ENCODE assay signal across 20 mouse cellular contexts in the genomic region with DNA sequence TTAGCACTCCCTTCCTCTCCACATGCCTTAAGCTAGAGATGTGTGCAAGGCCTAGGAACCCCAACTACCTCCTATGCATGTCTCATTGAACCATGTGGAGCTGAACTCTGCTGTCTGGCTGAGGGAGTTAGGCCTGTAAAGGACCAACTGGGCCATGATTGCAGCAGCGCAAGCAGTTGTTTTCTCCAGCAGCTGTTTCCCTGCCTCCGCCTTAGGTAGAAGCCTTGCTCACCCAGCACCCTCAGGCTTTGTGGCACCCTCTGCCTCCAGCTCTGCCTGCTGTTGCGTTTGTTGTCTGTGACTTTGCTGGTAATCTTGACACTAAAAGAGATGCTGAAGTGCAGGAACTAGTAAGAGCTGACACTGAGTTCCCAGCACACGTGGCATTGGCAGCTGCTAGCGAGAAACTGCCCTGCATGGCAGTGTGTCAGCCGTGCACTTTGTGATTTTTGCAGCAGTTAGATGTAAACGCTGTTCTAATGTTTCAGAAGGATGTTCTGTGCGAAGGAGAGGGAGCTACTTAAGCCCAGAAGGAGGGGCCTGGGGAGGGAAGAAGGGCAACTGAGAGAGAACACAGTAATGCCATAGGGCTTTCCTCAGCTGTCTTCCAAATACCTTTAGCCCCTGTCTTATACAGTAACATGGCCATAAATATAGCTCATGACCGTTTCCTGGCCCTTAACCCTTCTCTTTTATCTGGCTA. TPM values are rescaled to one million over a fixed set of nuclear protein-coding genes. Genes with fewer than 3 reads are reported as not detected.
A peak's percentile ranks its signal among the peaks of the same experiment; 100 is the strongest.
DNase-seq lines count a peak whose midpoint lies in the region; ATAC-seq and TF ChIP-seq lines count a peak whose summit lies in the region.
"Had no signal": no experiment of that assay in that cellular context is flagged by ENCODE, and none has a peak within 500 bp of the region (broad histone marks: within the 10 kb centered on the region; RNA-seq: fewer than 3 reads in every experiment).

No protein-coding gene starts in this region.

- H3K9me3 ChIP-seq in heart, embryonic 11.5 days (replicated peaks; ENCODE audit: control insufficient read depth, low read length): no peaks in the 10 kb centered on the region
- H3K9me3 ChIP-seq in kidney, embryonic 15.5 days (replicated peaks): no peaks in the 10 kb centered on the region
- no peaks in the 10 kb centered on the region for H3K9me3 ChIP-seq in limb, embryonic 14.5 days (ENCODE audit: control insufficient read depth, low read length)
- H3K9me3 ChIP-seq: megakaryocyte, embryonic 14.5 days had no signal

- no peak overlapping the region for H3K4me2 ChIP-seq in heart, embryonic 11.5 days
- no peak overlapping the region for H3K4me2 ChIP-seq in kidney, embryonic 15.5 days
- H3K4me2 ChIP-seq in limb, embryonic 14.5 days (replicated peaks; ENCODE audit: low read depth, low read length, severe bottlenecking): no peak overlapping the region; the same call in 1 of the 2 replicates

- no peak for DNase-seq in heart, adult 9 months (ENCODE audit: low spot score in 2 of 2)
- DNase-seq in kidney, postnatal 36 days: no peak
- DNase-seq in limb, embryonic 14.5 days (ENCODE audit: low spot score): peak; percentile 21
- no peak for DNase-seq in adrenal gland, postnatal 14 days
- DNase-seq in thymus, postnatal 36 days: no peak
- DNase-seq: adrenal gland, postnatal 25 days; B cell, adult 2 months; cerebellum, adult 2 months; gastrocnemius, postnatal 36 days; heart, postnatal 36 days; kidney, adult 9 months; right cerebral cortex, adult 18-20 months; spleen, adult 18-20 months; thymus, postnatal 14 days had no signal

- no peak for TF ChIP-seq CTCF in embryonic fibroblast, embryonic 13.5 days (IDR thresholded peaks at IDR 0.05; ENCODE audit: borderline replicate concordance, insufficient read depth, low read length)

- TF ChIP-seq POLR2A in embryonic fibroblast, embryonic 13.5 days (IDR thresholded peaks at IDR 0.05; ENCODE audit: low read depth, low read length): no peak
- TF ChIP-seq POLR2A in limb, embryonic 14.5 days (IDR thresholded peaks at IDR 0.05; ENCODE audit: borderline replicate concordance, extremely low read depth, insufficient read depth, insufficient read length): no peak

- H3K36me3 ChIP-seq in heart, embryonic 11.5 days (ENCODE audit: control insufficient read depth, insufficient read depth, low read length): no peaks in the 10 kb centered on the region
- H3K36me3 ChIP-seq in kidney, embryonic 15.5 days: no peaks in the 10 kb centered on the region
- no peaks in the 10 kb centered on the region for H3K36me3 ChIP-seq in limb, embryonic 14.5 days (ENCODE audit: control insufficient read depth, insufficient read depth, low read length)

- no peaks in the 10 kb centered on the region for H3K27me3 ChIP-seq in heart, embryonic 11.5 days (ENCODE audit: control insufficient read depth, insufficient read depth, low read length)
- no peaks in the 10 kb centered on the region for H3K27me3 ChIP-seq in kidney, embryonic 15.5 days
- H3K27me3 ChIP-seq in limb, embryonic 14.5 days (ENCODE audit: control insufficient read depth, insufficient read depth, low read length): no peaks in the 10 kb centered on the region
- H3K27me3 ChIP-seq: megakaryocyte, embryonic 14.5 days had no signal

- H3K4me3 ChIP-seq in heart, embryonic 11.5 days (ENCODE audit: low read depth, low read length): no peak overlapping the region
- H3K4me3 ChIP-seq in kidney, embryonic 15.5 days (replicated peaks): no peak overlapping the region
- no peak overlapping the region for H3K4me3 ChIP-seq in embryonic fibroblast, embryonic 13.5 days (ENCODE audit: insufficient read depth, low read length)
- H3K4me3 ChIP-seq in limb, embryonic 14.5 days (replicated peaks; ENCODE audit: low read length): no peak overlapping the region
- H3K4me3 ChIP-seq: megakaryocyte, embryonic 14.5 days had no signal

- WGBS in heart, embryonic 11.5 days (ENCODE audit: insufficient replicate concordance): 57% methylated on average over 9 of the region's 9 CpGs
- WGBS in kidney, embryonic 15.5 days: 35% methylated on average over 9 of the region's 9 CpGs
- 30% methylated on average over 9 of the region's 9 CpGs for WGBS in limb, embryonic 14.5 days

- ATAC-seq in heart, embryonic 11.5 days (replicated peaks; ENCODE audit: insufficient number of reproducible peaks, low FRiP score, low TSS enrichment): no peak
- no peak for ATAC-seq in kidney, embryonic 15.5 days (replicated peaks; ENCODE audit: low FRiP score)
- peak; percentile 58 for ATAC-seq in limb, embryonic 14.5 days (ENCODE audit: low FRiP score, low read depth)
- ATAC-seq: hindbrain, postnatal 0 days; midbrain, embryonic 16.5 days had no signal

- H3K9ac ChIP-seq in heart, embryonic 11.5 days (ENCODE audit: low read depth, low read length): 0 out of 2 replicates have a peak overlapping the region, but pooled peaks have one; percentile 39
- H3K9ac ChIP-seq in kidney, embryonic 15.5 days: no peak overlapping the region
- peak overlapping the region; percentile 31; the same call in 1 of the 2 replicates for H3K9ac ChIP-seq in limb, embryonic 14.5 days (ENCODE audit: low read depth, low read length, severe bottlenecking)

- H3K4me1 ChIP-seq in heart, embryonic 11.5 days (ENCODE audit: control insufficient read depth, insufficient read depth, low read length): peaks cover 46% of the 10 kb centered on the region
- peaks cover 19% of the 10 kb centered on the region for H3K4me1 ChIP-seq in kidney, embryonic 15.5 days
- peaks cover 24% of the 10 kb centered on the region for H3K4me1 ChIP-seq in embryonic fibroblast, embryonic 13.5 days (ENCODE audit: control insufficient read depth, insufficient read depth, low read length)
- H3K4me1 ChIP-seq in limb, embryonic 14.5 days (ENCODE audit: control insufficient read depth, insufficient read depth, low read length): peaks cover 42% of the 10 kb centered on the region

- H3K27ac ChIP-seq in heart, embryonic 11.5 days (ENCODE audit: low read depth, low read length): peak overlapping the region; percentile 46
- peak overlapping the region; percentile 77 for H3K27ac ChIP-seq in kidney, embryonic 15.5 days
- peak overlapping the region; percentile 49; the same call in 1 of the 2 replicates for H3K27ac ChIP-seq in embryonic fibroblast, embryonic 13.5 days (ENCODE audit: insufficient read depth, low read length)
- peak overlapping the region; percentile 81 for H3K27ac ChIP-seq in limb, embryonic 14.5 days (replicated peaks; ENCODE audit: low read depth, low read length)
- H3K27ac ChIP-seq: hindbrain, postnatal 0 days had no signal

RNA-seq across cellular contexts. Expression of a gene that starts 56.4 kb away (rescaled TPM):
- 9.2 and 11.8 TPM in 2 replicates for polyA plus RNA-seq in heart, embryonic 11.5 days (2014; fragmentation: Nextera tagmentation; extraction: Ambion mirVana)
- 27.1 and 31.1 TPM in 2 replicates for polyA plus RNA-seq in kidney, embryonic 15.5 days (2015; fragmentation: Nextera tagmentation; extraction: Ambion mirVana)
- 239 and 264 TPM in 2 replicates for polyA plus RNA-seq in embryonic fibroblast, embryonic 13.5 days (2011; ENCODE audit: insufficient read length, low read depth, missing spikeins)
- 85.0 and 87.3 TPM in 2 replicates for polyA plus RNA-seq in limb, embryonic 14.5 days (2012; rRNA removed)
- 64.7 and 70.4 TPM in 2 replicates for polyA plus RNA-seq in limb, embryonic 14.5 days (2014; fragmentation: Nextera tagmentation; extraction: Ambion mirVana)
- 11.3 and 13.2 TPM in 2 replicates for total RNA-seq in adrenal gland, postnatal 14 days (2021)

RNA-seq across cellular contexts. Expression of a gene that starts 59.9 kb away (rescaled TPM):
- polyA plus RNA-seq in heart, embryonic 11.5 days (2014; fragmentation: Nextera tagmentation; extraction: Ambion mirVana): 113 and 124 TPM in 2 replicates
- 70.6 and 76.1 TPM in 2 replicates for polyA plus RNA-seq in kidney, embryonic 15.5 days (2015; fragmentation: Nextera tagmentation; extraction: Ambion mirVana)
- polyA plus RNA-seq in embryonic fibroblast, embryonic 13.5 days (2011; ENCODE audit: insufficient read length, low read depth, missing spikeins): 44.2 and 52.6 TPM in 2 replicates
- 41.2 and 48.7 TPM in 2 replicates for polyA plus RNA-seq in limb, embryonic 14.5 days (2012; rRNA removed)
- polyA plus RNA-seq in limb, embryonic 14.5 days (2014; fragmentation: Nextera tagmentation; extraction: Ambion mirVana): 75.5 and 84.1 TPM in 2 replicates
- 23.3 and 25.3 TPM in 2 replicates for total RNA-seq in adrenal gland, postnatal 14 days (2021)
